Mouse (Mus musculus) liver, embryonic 16.5 days (tissue): Measurements from ENCODE around the gene Trim9. TPM values are rescaled to one million over a fixed set of nuclear protein-coding genes. Genes with fewer than 3 reads are reported as not detected.

ENCODE experiments used
- ATAC-seq: fragments of 200-750 bp; cut with Nextera tagmentation; 2 replicates; pipeline ENCODE4 v1.8.0; 2017; ENCODE audit warnings: low read depth, mild to moderate bottlenecking, moderate number of reproducible peaks, moderate library complexity
- H3K27ac ChIP-seq: fragments of 300-500 bp; sonication (generic); 2 replicates; pipeline ENCODE4 v1.5.1; 2014; ENCODE audit warnings: mild to moderate bottlenecking, low read length
- H3K27me3 ChIP-seq: fragments of 300-500 bp; sonication (generic); 2 replicates; pipeline ENCODE4 v1.6.1; 2014; ENCODE audit warnings: low read depth, low read length, mixed read lengths; ENCODE audit not compliant: control insufficient read depth, insufficient read depth
- H3K36me3 ChIP-seq: fragments of 300-500 bp; sonication (generic); 2 replicates; pipeline ENCODE4 v1.6.1; 2014; ENCODE audit warnings: mild to moderate bottlenecking; ENCODE audit not compliant: control insufficient read depth, insufficient read depth
- H3K4me1 ChIP-seq: fragments of 300-500 bp; sonication (generic); 2 replicates; pipeline ENCODE4 v1.6.1; 2014; ENCODE audit warnings: low read depth, low read length, mixed read lengths; ENCODE audit not compliant: control insufficient read depth
- H3K4me2 ChIP-seq: fragments of 300-500 bp; sonication (generic); 2 replicates; pipeline ENCODE4 v1.6.1; 2014; ENCODE audit warnings: low read depth, low read length, mixed read lengths
- H3K4me3 ChIP-seq: fragments of 300-500 bp; sonication (generic); 2 replicates; pipeline ENCODE4 v1.5.1; 2014; ENCODE audit warnings: low read depth, mild to moderate bottlenecking, low read length
- H3K9ac ChIP-seq: fragments of 300-500 bp; sonication (generic); 2 replicates; pipeline ENCODE4 v1.6.1; 2014; ENCODE audit warnings: low read depth, low read length
- H3K9me3 ChIP-seq: fragments of 300-500 bp; sonication (generic); replicated peaks from 2 replicates; pipeline ENCODE4 v1.6.1; 2016; ENCODE audit warnings: low read length; ENCODE audit not compliant: control insufficient read depth
- WGBS: fragments of 180-500 bp; shearing (Covaris S2); extraction: QIAGEN DNeasy Blood & Tissue Kit; methylation state at CpG from one replicate; pipeline ENCODE4 v1.1.7; 2014; ENCODE audit not compliant: insufficient replicate concordance; 5-methylcytosine and 5-hydroxymethylcytosine counted together
- polyA plus RNA-seq: library from polyadenylated mRNA; unstranded; fragments of >200 nt; fragmentation: Nextera tagmentation; extraction: Ambion mirVana; gene quantifications from 2 replicates; pipeline ENCODE4 v1.2.1, GENCODE M21; 2015

Trim9 gene
- 0.11 TPM in 1 of 2 replicates, not detected in the other for polyA plus RNA-seq

- peak; percentile 90 for ATAC-seq
- WGBS = 0% methylated on average over 49 of the region's 50 CpGs
- no peaks in the 10 kb centered on the region for H3K9me3 ChIP-seq
- no peak within 1 kb of the TSS for H3K27ac ChIP-seq
- H3K4me1 ChIP-seq = peaks cover 7% of the 10 kb centered on the region
- H3K4me2 ChIP-seq = peak within 1 kb of the TSS; percentile 50
- peaks cover 37% of the 10 kb centered on the region for H3K27me3 ChIP-seq
- no peak within 1 kb of the TSS for H3K9ac ChIP-seq
- H3K4me3 ChIP-seq = peak within 1 kb of the TSS; percentile 31
- H3K36me3 ChIP-seq = no peaks in the 10 kb centered on the region
Measured at GRCm38 (mm10) chr12:70347202-70347841, at the start of gene Trim9. TSS of gene Trim9 (minus strand) at chr12:70347614.

- H3K4me2 ChIP-seq = no peak overlapping the region
- H3K36me3 ChIP-seq = no peaks in the 10 kb centered on the region
- no peaks in the 10 kb centered on the region for H3K27me3 ChIP-seq
- no peaks in the 10 kb centered on the region for H3K9me3 ChIP-seq
- no peak overlapping the region for H3K9ac ChIP-seq
- H3K4me3 ChIP-seq = no peak overlapping the region
- no peaks in the 10 kb centered on the region for H3K4me1 ChIP-seq
- 44% methylated on average over 3 of the region's 3 CpGs for WGBS
- H3K27ac ChIP-seq = no peak overlapping the region
- no peak for ATAC-seq
Measured at GRCm38 (mm10) chr12:70395061-70395460, 47.6 kb upstream of the Trim9 start.

GRCm38 (mm10) chr12:70391236-70391635, 43.8 kb upstream of the Trim9 start:
- Histone ChIP-seq H3K9me3 (no peaks in the 10 kb centered on the region), H3K4me2 (no peak overlapping the region), H3K27me3 (no peaks in the 10 kb centered on the region), H3K27ac (no peak overlapping the region), H3K9ac (no peak overlapping the region), H3K4me3 (no peak overlapping the region), H3K36me3 (no peaks in the 10 kb centered on the region), H3K4me1 (no peaks in the 10 kb centered on the region)
- ATAC-seq = no peak
- 76% methylated on average over 3 of the region's 3 CpGs for WGBS

GRCm38 (mm10) chr12:70374976-70375375, 27.6 kb upstream of the Trim9 start:
- Histone ChIP-seq H3K4me2 (no peak overlapping the region), H3K4me1 (no peaks in the 10 kb centered on the region), H3K9me3 (no peaks in the 10 kb centered on the region), H3K27ac (no peak overlapping the region), H3K4me3 (no peak overlapping the region), H3K36me3 (no peaks in the 10 kb centered on the region), H3K27me3 (no peaks in the 10 kb centered on the region), H3K9ac (no peak overlapping the region)
- ATAC-seq = no peak
- 68% methylated on average over 10 of the region's 10 CpGs for WGBS

- Histone ChIP-seq H3K27ac (no peak overlapping the region), H3K27me3 (no peaks in the 10 kb centered on the region), H3K4me2 (no peak overlapping the region), H3K9me3 (no peaks in the 10 kb centered on the region), H3K4me3 (no peak overlapping the region), H3K9ac (no peak overlapping the region), H3K4me1 (no peaks in the 10 kb centered on the region), H3K36me3 (no peaks in the 10 kb centered on the region)
- WGBS = 64% methylated on average over 5 of the region's 5 CpGs
- no peak for ATAC-seq
Measured at GRCm38 (mm10) chr12:70372874-70373273, 25.5 kb upstream of the Trim9 start.

GRCm38 (mm10) chr12:70369348-70369747, 21.9 kb upstream of the Trim9 start:
- no peaks in the 10 kb centered on the region for H3K36me3 ChIP-seq
- H3K4me2 ChIP-seq = no peak overlapping the region
- ATAC-seq = no peak
- 64% methylated on average over 12 of the region's 12 CpGs for WGBS
- no peak overlapping the region for H3K9ac ChIP-seq
- no peak overlapping the region for H3K27ac ChIP-seq
- H3K4me1 ChIP-seq = no peaks in the 10 kb centered on the region
- H3K4me3 ChIP-seq = no peak overlapping the region
- no peaks in the 10 kb centered on the region for H3K27me3 ChIP-seq
- no peaks in the 10 kb centered on the region for H3K9me3 ChIP-seq

- no peaks in the 10 kb centered on the region for H3K9me3 ChIP-seq
- no peak overlapping the region for H3K27ac ChIP-seq
- no peak overlapping the region for H3K4me2 ChIP-seq
- H3K9ac ChIP-seq = no peak overlapping the region
- H3K27me3 ChIP-seq = no peaks in the 10 kb centered on the region
- no peak overlapping the region for H3K4me3 ChIP-seq
- no peaks in the 10 kb centered on the region for H3K36me3 ChIP-seq
- 68% methylated on average over 9 of the region's 9 CpGs for WGBS
- ATAC-seq = no peak
- H3K4me1 ChIP-seq = no peaks in the 10 kb centered on the region
Measured at GRCm38 (mm10) chr12:70368820-70369219, 21.4 kb upstream of the Trim9 start.

- Histone ChIP-seq H3K4me1 (no peaks in the 10 kb centered on the region), H3K4me3 (no peak overlapping the region), H3K27me3 (no peaks in the 10 kb centered on the region), H3K9ac (no peak overlapping the region), H3K36me3 (no peaks in the 10 kb centered on the region), H3K9me3 (no peaks in the 10 kb centered on the region), H3K4me2 (no peak overlapping the region), H3K27ac (no peak overlapping the region)
- 57% methylated on average over 19 of the region's 19 CpGs for WGBS
- no peak for ATAC-seq
Measured at GRCm38 (mm10) chr12:70367326-70368248, 20.2 kb upstream of the Trim9 start.

GRCm38 (mm10) chr12:70363016-70363415, 15.6 kb upstream of the Trim9 start:
- Histone ChIP-seq H3K27me3 (no peaks in the 10 kb centered on the region), H3K4me3 (no peak overlapping the region), H3K9me3 (no peaks in the 10 kb centered on the region), H3K36me3 (no peaks in the 10 kb centered on the region), H3K9ac (no peak overlapping the region), H3K4me2 (no peak overlapping the region), H3K4me1 (no peaks in the 10 kb centered on the region), H3K27ac (no peak overlapping the region)
- 44% methylated on average over 4 of the region's 4 CpGs for WGBS
- ATAC-seq = no peak
